Mouse (Mus musculus) embryonic facial prominence, embryonic 15.5 days (tissue): ENCODE measurements around the gene Cdc20b. TPM values are rescaled to one million over a fixed set of nuclear protein-coding genes. Genes with fewer than 3 reads are reported as not detected.

Source experiments
- ATAC-seq: fragments of 200-750 bp; cut with Nextera tagmentation; 2 replicates; pipeline ENCODE4 v1.8.0; 2017; ENCODE audit warnings: low read depth, moderate TSS enrichment; ENCODE audit not compliant: insufficient number of reproducible peaks, low FRiP score, low TSS enrichment
- H3K27ac ChIP-seq: fragments of 300-500 bp; sonication (generic); replicated peaks from 2 replicates; pipeline ENCODE4 v1.5.1; 2015; ENCODE audit warnings: mild to moderate bottlenecking, inconsistent platforms
- H3K27me3 ChIP-seq: fragments of 300-500 bp; sonication (generic); 2 replicates; pipeline ENCODE4 v1.6.1; 2015; ENCODE audit warnings: inconsistent platforms
- H3K36me3 ChIP-seq: fragments of 300-500 bp; sonication (generic); 2 replicates; pipeline ENCODE4 v1.6.1; 2015; ENCODE audit warnings: mild to moderate bottlenecking, inconsistent platforms
- H3K4me1 ChIP-seq: fragments of 300-500 bp; sonication (generic); 2 replicates; pipeline ENCODE4 v1.6.1; 2015; ENCODE audit warnings: inconsistent platforms
- H3K4me2 ChIP-seq: fragments of 300-500 bp; sonication (generic); replicated peaks from 2 replicates; pipeline ENCODE4 v1.6.1; 2015; ENCODE audit warnings: mild to moderate bottlenecking, inconsistent platforms
- H3K4me3 ChIP-seq: fragments of 300-500 bp; sonication (generic); replicated peaks from 2 replicates; pipeline ENCODE4 v1.5.1; 2015; ENCODE audit warnings: mild to moderate bottlenecking, inconsistent platforms
- H3K9ac ChIP-seq: fragments of 300-500 bp; sonication (generic); 2 replicates; pipeline ENCODE4 v1.6.1; 2015; ENCODE audit warnings: inconsistent platforms
- H3K9me3 ChIP-seq: fragments of 300-500 bp; sonication (generic); replicated peaks from 2 replicates; pipeline ENCODE4 v1.6.1; 2016; ENCODE audit warnings: inconsistent platforms
- WGBS: fragments of 180-500 bp; shearing (Covaris S2); methylation state at CpG from one replicate; pipeline ENCODE4 v1.1.7; 2015; 5-methylcytosine and 5-hydroxymethylcytosine counted together
- polyA plus RNA-seq: library from polyadenylated mRNA; unstranded; fragments of >200 nt; fragmentation: Nextera tagmentation; extraction: Ambion mirVana; gene quantifications from 2 replicates; pipeline ENCODE4 v1.2.1, GENCODE M21; 2015

Gene Cdc20b
- polyA plus RNA-seq, 1 experiment from 2014 or later, result 8.1 TPM

DNA sequence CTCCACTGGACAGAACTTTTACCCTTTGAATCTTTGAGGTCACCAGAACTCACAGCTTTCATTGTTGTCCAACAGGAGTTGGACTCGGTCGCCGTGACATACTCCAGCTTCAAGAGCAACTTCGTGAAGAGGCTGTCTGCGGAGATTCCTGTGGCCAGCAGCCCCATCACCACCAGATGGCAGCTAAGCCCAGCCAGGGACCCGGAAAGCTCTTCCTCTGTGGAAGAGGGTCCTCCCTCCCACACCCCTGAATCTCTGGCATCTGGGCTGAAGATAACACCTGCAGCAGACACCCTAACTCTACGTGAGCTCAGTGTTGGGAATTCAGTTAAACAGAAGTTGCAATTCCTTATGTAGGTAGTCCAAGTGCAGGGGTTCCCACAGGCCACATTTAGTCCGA is 20.9 kb downstream of the Cdc20b start:
- no peaks in the 10 kb centered on the region for H3K36me3 ChIP-seq
- no peak for ATAC-seq
- no peaks in the 10 kb centered on the region for H3K9me3 ChIP-seq
- H3K4me2 ChIP-seq, result no peak overlapping the region
- H3K27ac ChIP-seq, result no peak overlapping the region
- 45% methylated on average over 8 of the region's 8 CpGs for WGBS
- H3K9ac ChIP-seq, result no peak overlapping the region
- 0 out of 2 replicates have a peak, but pooled peaks cover 2% of the 10 kb centered on the region for H3K27me3 ChIP-seq
- no peak overlapping the region for H3K4me3 ChIP-seq
- no peaks in the 10 kb centered on the region for H3K4me1 ChIP-seq

DNA sequence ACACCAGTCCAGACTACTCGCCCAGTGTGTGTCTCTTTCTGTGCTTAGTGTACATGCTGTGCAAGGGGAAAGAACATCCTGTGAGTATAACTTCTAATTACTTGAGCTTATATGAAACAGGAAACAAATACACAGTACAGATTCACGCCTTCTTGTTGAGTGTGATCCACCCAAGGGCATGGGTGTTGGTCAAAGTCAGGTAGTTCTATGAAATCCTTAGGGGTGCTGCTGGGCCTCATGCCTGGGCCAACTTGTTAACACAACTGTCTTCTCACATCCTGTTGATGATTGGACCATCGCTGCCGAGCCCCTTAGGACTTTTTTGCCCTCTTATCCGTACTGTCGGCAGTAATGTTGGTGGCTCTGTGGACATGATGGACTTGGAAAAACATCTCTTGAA is 26.8 kb downstream of the Cdc20b start:
- Histone ChIP-seq H3K27me3 (no peaks in the 10 kb centered on the region), H3K9ac (no peak overlapping the region), H3K9me3 (no peaks in the 10 kb centered on the region), H3K4me3 (no peak overlapping the region), H3K27ac (no peak overlapping the region), H3K4me2 (no peak overlapping the region), H3K36me3 (no peaks in the 10 kb centered on the region), H3K4me1 (no peaks in the 10 kb centered on the region)
- no peak for ATAC-seq
- 88% methylated on average over 6 of the region's 6 CpGs for WGBS

DNA sequence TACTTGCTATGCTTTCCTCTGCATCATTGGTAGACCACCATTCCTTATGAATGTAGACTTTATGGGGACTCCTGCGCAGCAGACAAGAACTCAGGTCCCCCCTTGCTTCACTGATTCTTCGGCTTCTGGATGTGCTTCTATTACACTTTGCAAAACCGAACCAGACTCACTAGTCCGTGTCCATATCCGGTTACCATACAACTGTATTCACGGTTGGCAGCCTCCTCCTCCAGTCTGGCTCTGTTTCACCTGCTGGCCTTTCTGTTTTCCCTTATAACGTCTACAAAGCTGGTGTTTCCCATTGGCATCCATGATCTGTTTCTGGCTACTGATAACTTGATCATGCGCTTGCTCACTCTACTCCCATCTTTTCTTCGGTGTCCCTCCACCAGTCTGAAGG is 29.6 kb downstream of the Cdc20b start:
- no peak for ATAC-seq
- H3K9me3 ChIP-seq, result no peaks in the 10 kb centered on the region
- no peaks in the 10 kb centered on the region for H3K36me3 ChIP-seq
- WGBS, result 80% methylated on average over 9 of the region's 9 CpGs
- no peak overlapping the region for H3K27ac ChIP-seq
- H3K27me3 ChIP-seq, result no peaks in the 10 kb centered on the region
- no peaks in the 10 kb centered on the region for H3K4me1 ChIP-seq
- no peak overlapping the region for H3K9ac ChIP-seq
- no peak overlapping the region for H3K4me3 ChIP-seq
- no peak overlapping the region for H3K4me2 ChIP-seq

DNA sequence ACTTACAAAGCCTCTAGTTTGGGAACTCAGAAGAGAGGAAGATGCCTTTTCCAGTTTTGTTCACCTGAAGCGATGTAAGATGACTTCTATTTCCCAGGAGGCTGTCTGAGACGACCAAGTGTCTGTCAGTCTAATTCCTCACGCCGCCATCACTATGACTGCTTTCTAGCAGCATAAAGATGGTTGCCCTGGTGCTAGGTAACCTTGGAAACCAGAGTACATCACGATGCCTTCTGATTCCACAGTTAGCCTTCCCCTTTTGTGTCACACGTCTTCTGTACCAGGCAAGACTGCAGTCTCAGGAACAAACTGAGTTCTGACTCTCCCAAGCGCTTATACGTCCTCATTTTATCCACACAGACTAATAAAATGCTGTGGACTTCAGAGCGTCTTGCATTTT is 44.1 kb downstream of the Cdc20b start:
- Histone ChIP-seq H3K4me1 (no peaks in the 10 kb centered on the region), H3K27ac (no peak overlapping the region), H3K4me2 (no peak overlapping the region), H3K9me3 (no peaks in the 10 kb centered on the region), H3K36me3 (no peaks in the 10 kb centered on the region), H3K9ac (no peak overlapping the region), H3K27me3 (no peaks in the 10 kb centered on the region), H3K4me3 (no peak overlapping the region)
- ATAC-seq, result no peak
- 79% methylated on average over 9 of the region's 9 CpGs for WGBS

GRCm38 (mm10) chr13:113082101-113082500 is 47.2 kb downstream of the Cdc20b start:
- Histone ChIP-seq H3K9ac (no peak overlapping the region), H3K27me3 (no peaks in the 10 kb centered on the region), H3K4me2 (no peak overlapping the region), H3K4me3 (no peak overlapping the region), H3K9me3 (no peaks in the 10 kb centered on the region), H3K36me3 (no peaks in the 10 kb centered on the region), H3K27ac (no peak overlapping the region), H3K4me1 (no peaks in the 10 kb centered on the region)
- 53% methylated on average over 1 of the region's 1 CpGs for WGBS
- ATAC-seq, result no peak

DNA sequence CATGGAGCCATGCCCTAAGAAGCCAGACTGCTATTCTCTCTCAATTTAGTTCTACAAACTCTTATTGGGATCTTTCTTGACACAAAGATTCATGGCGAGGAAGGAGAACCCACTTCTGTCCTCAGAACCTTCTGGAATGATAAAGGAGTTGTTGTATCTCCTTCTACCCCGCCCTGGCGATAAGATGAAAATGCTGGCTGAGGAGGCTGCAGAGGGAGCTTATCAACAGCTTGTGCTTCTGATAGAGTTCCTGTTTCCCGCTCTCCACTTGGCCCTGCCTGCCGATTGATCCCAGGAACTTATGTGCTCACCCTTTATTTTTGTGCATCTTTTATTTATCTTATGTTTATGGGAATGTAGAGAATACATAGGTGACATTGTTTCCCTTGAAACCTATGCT is 49.8 kb downstream of the Cdc20b start:
- 78% methylated on average over 5 of the region's 5 CpGs for WGBS
- no peak overlapping the region for H3K4me3 ChIP-seq
- H3K9ac ChIP-seq, result no peak overlapping the region
- no peaks in the 10 kb centered on the region for H3K4me1 ChIP-seq
- no peaks in the 10 kb centered on the region for H3K36me3 ChIP-seq
- H3K9me3 ChIP-seq, result no peaks in the 10 kb centered on the region
- no peak overlapping the region for H3K4me2 ChIP-seq
- H3K27ac ChIP-seq, result no peak overlapping the region
- H3K27me3 ChIP-seq, result no peaks in the 10 kb centered on the region
- ATAC-seq, result no peak

DNA sequence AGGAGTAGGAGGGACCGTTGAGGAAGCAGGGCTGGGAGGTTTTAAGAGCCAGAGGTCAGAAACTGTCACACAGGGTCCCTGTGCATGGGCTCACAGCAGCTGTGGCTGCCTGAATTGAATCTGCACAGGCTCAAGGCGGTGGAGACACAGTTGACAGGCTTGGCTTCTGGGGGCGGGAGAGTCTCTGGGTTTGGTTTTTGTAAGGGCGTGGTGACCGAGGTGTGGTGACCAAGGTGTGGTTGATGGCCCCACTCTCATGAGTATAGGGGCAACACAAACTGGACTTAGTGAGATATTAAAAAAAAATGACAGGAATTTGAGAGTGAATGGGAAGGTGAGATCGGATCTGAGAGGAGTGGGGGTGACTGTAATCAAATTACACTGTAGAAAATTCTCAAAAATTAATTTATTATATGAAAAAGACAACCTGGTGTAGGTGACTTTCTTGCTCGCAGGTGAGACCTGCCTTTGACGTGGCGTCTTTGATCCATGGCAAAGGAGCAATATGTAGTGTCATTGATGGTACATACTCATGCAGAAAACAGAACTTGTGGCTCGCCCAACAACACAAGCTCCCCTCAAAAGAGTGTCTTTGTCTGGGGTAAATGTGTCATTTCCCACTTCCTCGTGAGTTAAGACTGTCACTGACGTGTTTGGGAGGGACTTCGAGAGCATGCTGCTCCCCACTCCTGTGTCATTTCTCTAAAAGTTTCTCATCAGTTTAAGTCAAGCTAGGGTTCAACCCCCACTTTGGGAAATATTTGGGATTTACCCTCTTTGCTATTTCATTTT is 52.5 kb downstream of the Cdc20b start:
- whole genome bisulfite sequencing, result 77% methylated on average over 13 of the region's 13 CpGs
- no peaks in the 10 kb centered on the region for H3K36me3 ChIP-seq
- H3K27ac ChIP-seq, result no peak overlapping the region
- no peak for ATAC-seq
- no peaks in the 10 kb centered on the region for H3K27me3 ChIP-seq
- H3K9me3 ChIP-seq, result no peaks in the 10 kb centered on the region
- H3K4me2 ChIP-seq, result no peak overlapping the region
- H3K4me3 ChIP-seq, result no peak overlapping the region
- H3K4me1 ChIP-seq, result no peaks in the 10 kb centered on the region
- H3K9ac ChIP-seq, result no peak overlapping the region

DNA sequence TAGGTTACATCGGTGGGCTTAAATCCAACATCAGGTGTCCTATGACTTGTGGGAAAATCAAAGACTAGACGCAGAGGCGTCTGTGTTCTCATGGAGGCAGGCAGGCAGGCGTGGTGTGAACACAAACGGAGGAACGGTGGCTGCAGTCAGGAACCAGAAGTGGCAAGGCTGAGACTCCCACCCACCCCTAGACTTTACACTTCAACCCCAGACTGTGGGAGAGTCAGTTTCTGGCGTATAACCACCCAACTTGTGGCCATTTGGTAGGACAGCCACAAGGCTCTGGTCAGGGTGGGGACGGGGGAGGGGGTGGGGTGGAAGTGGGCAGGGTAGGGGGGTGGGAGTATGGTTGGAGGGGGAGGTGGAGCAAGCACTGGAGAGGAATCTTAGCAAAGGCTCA is 55.6 kb downstream of the Cdc20b start:
- Histone ChIP-seq H3K27me3 (no peaks in the 10 kb centered on the region), H3K9ac (no peak overlapping the region), H3K4me2 (no peak overlapping the region), H3K27ac (no peak overlapping the region), H3K9me3 (no peaks in the 10 kb centered on the region), H3K4me1 (no peaks in the 10 kb centered on the region), H3K4me3 (no peak overlapping the region), H3K36me3 (no peaks in the 10 kb centered on the region)
- 82% methylated on average over 8 of the region's 8 CpGs for WGBS
- no peak for ATAC-seq

- no peak overlapping the region for H3K4me2 ChIP-seq
- no peaks in the 10 kb centered on the region for H3K27me3 ChIP-seq
- no peak overlapping the region for H3K9ac ChIP-seq
- H3K4me1 ChIP-seq, result no peaks in the 10 kb centered on the region
- H3K27ac ChIP-seq, result no peak overlapping the region
- no peak for ATAC-seq
- no peaks in the 10 kb centered on the region for H3K9me3 ChIP-seq
- H3K36me3 ChIP-seq, result no peaks in the 10 kb centered on the region
- no peak overlapping the region for H3K4me3 ChIP-seq
- 41% methylated on average over 1 of the region's 1 CpGs for WGBS
Measured at GRCm38 (mm10) chr13:113094618-113095017, 59.7 kb downstream of the Cdc20b start.

- Histone ChIP-seq H3K4me1 (no peaks in the 10 kb centered on the region), H3K4me3 (no peak overlapping the region), H3K4me2 (no peak overlapping the region), H3K27me3 (no peaks in the 10 kb centered on the region), H3K36me3 (no peaks in the 10 kb centered on the region), H3K9me3 (no peaks in the 10 kb centered on the region), H3K27ac (no peak overlapping the region), H3K9ac (no peak overlapping the region)
- WGBS, result 68% methylated on average over 3 of the region's 3 CpGs
- ATAC-seq, result peak; percentile 47
Measured at GRCm38 (mm10) chr13:113097011-113097410, 62.1 kb downstream of the Cdc20b start.

GRCm38 (mm10) chr13:113098406-113098805 is 63.5 kb downstream of the Cdc20b start:
- H3K9me3 ChIP-seq, result no peaks in the 10 kb centered on the region
- 87% methylated on average over 2 of the region's 2 CpGs for WGBS
- H3K4me2 ChIP-seq, result no peak overlapping the region
- no peak for ATAC-seq
- no peaks in the 10 kb centered on the region for H3K4me1 ChIP-seq
- H3K9ac ChIP-seq, result no peak overlapping the region
- no peaks in the 10 kb centered on the region for H3K27me3 ChIP-seq
- H3K4me3 ChIP-seq, result no peak overlapping the region
- no peak overlapping the region for H3K27ac ChIP-seq
- H3K36me3 ChIP-seq, result no peaks in the 10 kb centered on the region

GRCm38 (mm10) chr13:113100879-113101278 is 66.0 kb downstream of the Cdc20b start, which contains the start of gene Gzma:
TSS of gene Gzma (minus strand) at chr13:113100981.
- no peak within 1 kb of the TSS for H3K27ac ChIP-seq
- 84% methylated on average over 6 of the region's 6 CpGs for WGBS
- H3K4me1 ChIP-seq, result no peaks in the 10 kb centered on the region
- no peak within 1 kb of the TSS for H3K9ac ChIP-seq
- no peak within 1 kb of the TSS for H3K4me2 ChIP-seq
- no peaks in the 10 kb centered on the region for H3K36me3 ChIP-seq
- no peak within 1 kb of the TSS for H3K4me3 ChIP-seq
- H3K9me3 ChIP-seq, result no peaks in the 10 kb centered on the region
- no peak for ATAC-seq
- no peaks in the 10 kb centered on the region for H3K27me3 ChIP-seq
